Comparison of ENCODE assay signal across 10 mouse cellular contexts in the genomic region with DNA sequence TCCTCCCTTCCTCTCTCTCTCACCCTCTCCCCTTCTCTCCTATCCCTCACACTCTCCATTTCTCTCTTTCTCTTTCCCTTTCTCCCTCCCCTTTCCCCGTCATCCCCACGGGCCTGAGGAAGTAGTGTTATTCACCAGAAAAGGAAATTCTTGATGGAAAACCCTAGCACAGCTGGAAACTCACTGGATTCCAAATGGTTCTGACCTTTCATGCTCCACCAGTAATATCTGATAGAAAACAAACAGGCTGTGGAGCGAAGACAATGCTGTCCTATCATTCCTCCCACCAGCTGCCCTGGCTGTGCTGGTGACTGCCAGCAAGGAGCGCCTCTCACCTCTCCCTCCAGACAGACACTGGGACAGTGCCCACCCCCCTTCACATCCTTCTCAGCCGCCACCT. TPM values are rescaled to one million over a fixed set of nuclear protein-coding genes. Genes with fewer than 3 reads are reported as not detected.
DNase-seq lines count a peak whose midpoint lies in the region; ATAC-seq and TF ChIP-seq lines count a peak whose summit lies in the region.
"Had no signal": no experiment of that assay in that cellular context is flagged by ENCODE, and none has a peak within 500 bp of the region (broad histone marks: within the 10 kb centered on the region; RNA-seq: fewer than 3 reads in every experiment).

No protein-coding gene starts in this region.

- TF ChIP-seq CTCF in gastrocnemius, adult 2 months (IDR thresholded peaks at IDR 0.05) = no peak
- no peak for TF ChIP-seq CTCF in heart, postnatal 0 days (IDR thresholded peaks at IDR 0.05; ENCODE audit: low read depth)

- H3K4me3 ChIP-seq in gastrocnemius, adult 2 months = peak overlapping the region; percentile 54
- H3K4me3 ChIP-seq in heart, postnatal 0 days (ENCODE audit: low read depth, low read length) = no peak overlapping the region
- no peak overlapping the region for H3K4me3 ChIP-seq in midbrain, embryonic 11.5 days (ENCODE audit: low read depth, low read length)
- H3K4me3 ChIP-seq: erythroblast, embryonic 14.5 days had no signal

- H3K4me1 ChIP-seq in heart, postnatal 0 days (ENCODE audit: control insufficient read depth, insufficient read depth) = no peaks in the 10 kb centered on the region
- peaks cover 16% of the 10 kb centered on the region for H3K4me1 ChIP-seq in midbrain, embryonic 11.5 days (ENCODE audit: control insufficient read depth, insufficient read depth, low read length)

- no peaks in the 10 kb centered on the region for H3K36me3 ChIP-seq in heart, postnatal 0 days (replicated peaks; ENCODE audit: control insufficient read depth, insufficient read depth, low read length)
- peaks cover 7% of the 10 kb centered on the region; the same call in 1 of the 2 replicates for H3K36me3 ChIP-seq in midbrain, embryonic 11.5 days (ENCODE audit: control insufficient read depth, insufficient read depth, low read length)

- WGBS in heart, postnatal 0 days = 27% methylated on average over 5 of the region's 5 CpGs
- 7% methylated on average over 5 of the region's 5 CpGs for WGBS in midbrain, embryonic 11.5 days

- no peak for DNase-seq in gastrocnemius, adult 2 months
- DNase-seq in gastrocnemius, adult 18-20 months (ENCODE audit: low spot score) = no peak
- DNase-seq in NIH3T3 (ENCODE audit: low read depth) = peak; percentile 13
- peak; percentile 18 for DNase-seq in heart, postnatal 0 days (ENCODE audit: low spot score)
- peak; percentile 86 for DNase-seq in midbrain, embryonic 11.5 days (ENCODE audit: low spot score, missing footprints)
- no peak for DNase-seq in gastrocnemius, postnatal 36 days
- DNase-seq in adrenal gland, adult 8-10 months = no peak
- DNase-seq in frontal cortex, postnatal 25 days (ENCODE audit: low spot score in 2 of 2) = no peak

- no peak for ATAC-seq in heart, postnatal 0 days (ENCODE audit: insufficient read depth, low read depth)
- ATAC-seq in midbrain, embryonic 11.5 days (ENCODE audit: low FRiP score) = peak; percentile 14

- no peak for TF ChIP-seq EP300 in heart, postnatal 0 days (IDR thresholded peaks at IDR 0.05; ENCODE audit: low read depth)

- peaks cover 27% of the 10 kb centered on the region for H3K27me3 ChIP-seq in heart, postnatal 0 days (ENCODE audit: control insufficient read depth, insufficient read depth, low read length)
- peaks cover 2% of the 10 kb centered on the region; the same call in 1 of the 2 replicates for H3K27me3 ChIP-seq in midbrain, embryonic 11.5 days (ENCODE audit: control insufficient read depth, insufficient read depth, low read length)

- intact Hi-C loops in gastrocnemius, adult 2 months (cut with DNase I) = no loop called here
- intact Hi-C loops in gastrocnemius, postnatal 36 days (cut with DNase I) = no loop called here

- H3K9me3 ChIP-seq in heart, postnatal 0 days (replicated peaks; ENCODE audit: control insufficient read depth, low read length) = no peaks in the 10 kb centered on the region
- no peaks in the 10 kb centered on the region for H3K9me3 ChIP-seq in midbrain, embryonic 11.5 days (ENCODE audit: control insufficient read depth, low read length)

- peak overlapping the region; percentile 35 for H3K4me2 ChIP-seq in heart, postnatal 0 days (ENCODE audit: low read depth, low read length)
- no peak overlapping the region for H3K4me2 ChIP-seq in midbrain, embryonic 11.5 days

- no peak overlapping the region for H3K9ac ChIP-seq in heart, postnatal 0 days (replicated peaks; ENCODE audit: low read depth, low read length)
- no peak overlapping the region for H3K9ac ChIP-seq in midbrain, embryonic 11.5 days (ENCODE audit: low read length)

- no peak overlapping the region; the same call in 1 of the 2 replicates for H3K27ac ChIP-seq in gastrocnemius, adult 2 months
- H3K27ac ChIP-seq in heart, postnatal 0 days (ENCODE audit: low read depth) = no peak overlapping the region
- H3K27ac ChIP-seq in midbrain, embryonic 11.5 days (ENCODE audit: low read depth, low read length) = no peak overlapping the region

RNA-seq across cellular contexts. Expression of a gene that starts 27.9 kb away (rescaled TPM):
- under 1 TPM; 0.10 to 0.22 TPM for total RNA-seq in gastrocnemius, adult 2 months (2021)
- total RNA-seq in gastrocnemius, adult 18-20 months (2021) = under 1 TPM; 0.36 to 0.46 TPM
- total RNA-seq in heart, postnatal 0 days (2014; rRNA removed; ENCODE audit: low replicate concordance) = 2.1 and 2.4 TPM in 2 replicates
- 0.38 and 0.44 TPM in 2 replicates for polyA plus RNA-seq in heart, postnatal 0 days (2015; fragmentation: Nextera tagmentation; extraction: Ambion mirVana)
- 12.2 and 12.7 TPM in 2 replicates for polyA plus RNA-seq in midbrain, embryonic 11.5 days (2014; fragmentation: Nextera tagmentation; extraction: Ambion mirVana)
- under 1 TPM; 0.23 to 0.32 TPM for total RNA-seq in gastrocnemius, postnatal 36 days (2021)
- total RNA-seq in adrenal gland, adult 8-10 months (2022) = 10 to 100 TPM in 2 of 4 experiments, 1 to 10 TPM in 2; 3.6 to 14.9 (median 8.5) TPM

RNA-seq across cellular contexts. Expression of a gene that starts 37.5 kb away (rescaled TPM):
- total RNA-seq in gastrocnemius, adult 2 months (2021) = not detected
- total RNA-seq in gastrocnemius, adult 18-20 months (2021) = not detected
- 0.81 TPM in 1 of 2 replicates, not detected in the other for total RNA-seq in heart, postnatal 0 days (2014; rRNA removed; ENCODE audit: low replicate concordance)
- 0.47 TPM in 1 of 2 replicates, not detected in the other for polyA plus RNA-seq in heart, postnatal 0 days (2015; fragmentation: Nextera tagmentation; extraction: Ambion mirVana)
- not detected in 2 replicates for polyA plus RNA-seq in midbrain, embryonic 11.5 days (2014; fragmentation: Nextera tagmentation; extraction: Ambion mirVana)
- not detected for total RNA-seq in gastrocnemius, postnatal 36 days (2021)
- total RNA-seq in adrenal gland, adult 8-10 months (2022) = 1 to 10 TPM in 2 of 4 experiments, under 1 TPM in 1, not detected in 1; 0.91 to 3.3 (median 1.5) TPM
- total RNA-seq: neutrophil, adult 5-6 weeks had no signal
- polyA plus RNA-seq: erythroblast, embryonic 14.5 days had no signal

RNA-seq across cellular contexts. Expression of a gene that starts 42.0 kb away (rescaled TPM):
- under 1 TPM; 0.47 to 0.59 TPM for total RNA-seq in gastrocnemius, adult 2 months (2021)
- under 1 TPM; 0.28 to 0.32 TPM for total RNA-seq in gastrocnemius, adult 18-20 months (2021)
- 1.4 and 3.6 TPM in 2 replicates for total RNA-seq in heart, postnatal 0 days (2014; rRNA removed; ENCODE audit: low replicate concordance)
- polyA plus RNA-seq in heart, postnatal 0 days (2015; fragmentation: Nextera tagmentation; extraction: Ambion mirVana) = 1.4 and 1.5 TPM in 2 replicates
- polyA plus RNA-seq in midbrain, embryonic 11.5 days (2014; fragmentation: Nextera tagmentation; extraction: Ambion mirVana) = 4.9 and 6.2 TPM in 2 replicates
- under 1 TPM; 0.27 to 0.51 TPM for total RNA-seq in gastrocnemius, postnatal 36 days (2021)
- 10 to 100 TPM; 14.1 to 46.3 (median 30.9) TPM for total RNA-seq in adrenal gland, adult 8-10 months (2022)
- polyA plus RNA-seq: erythroblast, embryonic 14.5 days had no signal

Comparison
In these comparisons a context has a peak if more than half of its experiments do, and no peak if none do; other contexts are left out.
1. DNase-seq: peak in NIH3T3 (single experiment), heart, postnatal 0 days (single experiment) and midbrain, embryonic 11.5 days (single experiment); none in gastrocnemius, adult 2 months (single experiment), gastrocnemius, adult 18-20 months (single experiment), gastrocnemius, postnatal 36 days (0 of 2), adrenal gland, adult 8-10 months (single experiment) and frontal cortex, postnatal 25 days (0 of 2).